8 mouse cellular contexts compared by ENCODE assay signal in the genomic region with DNA sequence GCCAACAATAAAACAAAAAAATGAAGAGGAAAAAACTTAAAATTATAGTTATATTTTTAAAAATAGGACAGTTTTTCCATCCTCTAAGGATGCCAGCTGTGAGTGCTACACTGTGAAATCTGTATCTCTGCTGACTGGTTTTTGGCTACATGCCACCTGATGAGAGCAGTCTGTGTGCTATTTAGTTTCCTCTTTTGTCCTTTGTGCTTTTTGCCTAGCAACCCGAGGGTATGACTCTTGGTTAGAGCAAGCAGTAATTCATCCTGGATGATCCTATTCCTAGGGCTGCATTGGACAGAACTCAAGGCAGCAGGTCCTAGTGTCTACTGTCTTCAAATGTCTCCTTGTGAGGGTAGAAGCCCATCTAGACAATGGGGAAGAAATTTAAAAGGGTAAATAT.
DNase-seq lines count a peak whose midpoint lies in the region; ATAC-seq and TF ChIP-seq lines count a peak whose summit lies in the region.

No protein-coding gene starts in this region.

- ATAC-seq in heart, embryonic 16.5 days (replicated peaks; ENCODE audit: extremely low read depth, insufficient read depth, low FRiP score), result peak; percentile 70
- ATAC-seq in neural tube, embryonic 14.5 days (ENCODE audit: low read depth), result peak; percentile 89

- 8% methylated on average over 1 of the region's 1 CpGs for WGBS in heart, embryonic 16.5 days
- 6% methylated on average over 1 of the region's 1 CpGs for WGBS in neural tube, embryonic 14.5 days

- no peaks in the 10 kb centered on the region for H3K27me3 ChIP-seq in heart, embryonic 16.5 days (ENCODE audit: control insufficient read depth, insufficient read depth, low read length)
- H3K27me3 ChIP-seq in neural tube, embryonic 14.5 days (ENCODE audit: control insufficient read depth, insufficient read depth, low read length), result no peaks in the 10 kb centered on the region

- H3K9me3 ChIP-seq in heart, embryonic 16.5 days (replicated peaks; ENCODE audit: control insufficient read depth, low read length), result no peaks in the 10 kb centered on the region
- H3K9me3 ChIP-seq in neural tube, embryonic 14.5 days (ENCODE audit: control insufficient read depth, low read length), result no peaks in the 10 kb centered on the region

- intact Hi-C loops in heart, postnatal 25 days (cut with DNase I), result no loop called here

- TF ChIP-seq CTCF in layer of hippocampus, adult 2 months (conservative IDR thresholded peaks at IDR 0.05), result no peak

- no peak overlapping the region for H3K27ac ChIP-seq in heart, embryonic 16.5 days (ENCODE audit: low read length)
- H3K27ac ChIP-seq in layer of hippocampus, adult 2 months, result peak overlapping the region; percentile 82
- H3K27ac ChIP-seq in neural tube, embryonic 14.5 days (ENCODE audit: low read depth, low read length), result no peak overlapping the region

- H3K36me3 ChIP-seq in heart, embryonic 16.5 days (ENCODE audit: control insufficient read depth, insufficient read depth), result no peaks in the 10 kb centered on the region
- H3K36me3 ChIP-seq in neural tube, embryonic 14.5 days (ENCODE audit: control insufficient read depth, insufficient read depth, low read length), result no peaks in the 10 kb centered on the region

- no peak overlapping the region for H3K4me2 ChIP-seq in heart, embryonic 16.5 days (ENCODE audit: low read depth, low read length)
- H3K4me2 ChIP-seq in neural tube, embryonic 14.5 days (ENCODE audit: low read depth, low read length), result no peak overlapping the region

- no peak overlapping the region for H3K4me3 ChIP-seq in heart, embryonic 16.5 days (ENCODE audit: low read length)
- no peak overlapping the region for H3K4me3 ChIP-seq in layer of hippocampus, adult 2 months
- no peak overlapping the region for H3K4me3 ChIP-seq in neural tube, embryonic 14.5 days (ENCODE audit: low read depth, low read length)

- H3K4me1 ChIP-seq in heart, embryonic 16.5 days (ENCODE audit: control insufficient read depth, insufficient read depth, low read length), result peaks cover 2% of the 10 kb centered on the region; the same call in 1 of the 2 replicates
- no peaks in the 10 kb centered on the region for H3K4me1 ChIP-seq in neural tube, embryonic 14.5 days (ENCODE audit: control insufficient read depth, insufficient read depth, low read length)

- DNase-seq in heart, postnatal 25 days (ENCODE audit: low spot score), result no peak
- DNase-seq in cerebellum, postnatal 14 days, result peak; percentile 21 to 29
- DNase-seq in layer of hippocampus, adult 2 months (ENCODE audit: low spot score in 2 of 2), result peak; percentile 73 to 78
- DNase-seq in yolk sac, embryonic 10.5 days (ENCODE audit: low spot score), result no peak
- DNase-seq in kidney, postnatal 4 days, result no peak
- no peak for DNase-seq in heart, adult 18-20 months

- no peak overlapping the region for H3K9ac ChIP-seq in heart, embryonic 16.5 days (ENCODE audit: low read length)
- no peak overlapping the region for H3K9ac ChIP-seq in neural tube, embryonic 14.5 days (replicated peaks; ENCODE audit: low read depth, low read length)

Comparison
In these comparisons a context has a peak if more than half of its experiments do, and no peak if none do; other contexts are left out.
1. DNase-seq: peak in cerebellum, postnatal 14 days (2 of 2) and layer of hippocampus, adult 2 months (2 of 2); none in heart, postnatal 25 days (single experiment), yolk sac, embryonic 10.5 days (single experiment), kidney, postnatal 4 days (0 of 2) and heart, adult 18-20 months (0 of 2).